Mouse (Mus musculus): ENCODE data around the gene Wnt2. TPM values are rescaled to one million over a fixed set of nuclear protein-coding genes. Genes with fewer than 3 reads are reported as not detected.

Wnt2 gene
- not detected for polyA plus RNA-seq (2017; shearing (Covaris generic))

DNA sequence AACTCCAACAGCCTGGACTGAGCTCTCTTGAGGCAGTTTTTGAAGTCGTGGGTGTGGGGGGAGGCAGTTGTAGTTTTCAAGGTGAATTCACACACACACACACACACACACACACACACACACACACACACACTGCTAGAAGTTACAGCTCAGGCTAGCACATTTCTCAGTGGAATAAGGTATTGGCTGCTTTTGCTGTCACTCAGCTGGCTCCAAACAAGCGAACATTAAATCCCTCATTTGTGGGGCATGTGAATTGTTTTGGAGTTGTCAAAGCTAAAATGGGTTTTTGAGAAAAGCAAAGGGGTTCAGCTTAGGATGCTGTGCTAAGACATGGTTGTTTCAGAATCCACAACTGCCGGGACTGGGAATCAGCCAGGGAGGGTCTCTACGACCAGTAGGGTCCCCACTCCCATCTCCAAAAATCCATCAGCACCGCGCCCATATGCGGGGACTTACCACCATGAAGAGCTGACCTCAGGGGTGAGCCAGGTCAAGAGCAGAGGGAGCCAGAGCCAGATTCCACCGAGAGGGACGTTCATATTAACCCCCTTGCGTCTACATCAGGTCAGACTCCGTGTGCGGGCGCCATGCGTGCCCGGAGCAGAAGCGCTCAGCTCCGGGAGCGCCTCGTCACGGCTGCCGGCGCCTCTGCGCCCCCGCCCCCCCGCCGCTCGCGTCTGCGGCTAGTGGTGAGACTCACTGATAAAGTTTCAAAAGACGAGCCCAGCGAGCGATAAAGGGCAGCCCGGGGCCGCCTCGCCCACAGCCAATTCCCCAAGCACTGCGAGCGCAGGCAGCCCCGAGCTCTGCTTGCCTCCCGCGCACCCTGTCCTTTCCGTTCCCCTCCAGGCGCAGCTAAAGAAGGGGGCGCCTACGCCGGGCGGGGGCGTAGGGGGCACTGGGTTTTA, at the start of gene Wnt2:
Gene Wnt2 (minus strand): TSS at position 840 of the 911 bp plus-strand sequence.
- no peak for ATAC-seq

DNA sequence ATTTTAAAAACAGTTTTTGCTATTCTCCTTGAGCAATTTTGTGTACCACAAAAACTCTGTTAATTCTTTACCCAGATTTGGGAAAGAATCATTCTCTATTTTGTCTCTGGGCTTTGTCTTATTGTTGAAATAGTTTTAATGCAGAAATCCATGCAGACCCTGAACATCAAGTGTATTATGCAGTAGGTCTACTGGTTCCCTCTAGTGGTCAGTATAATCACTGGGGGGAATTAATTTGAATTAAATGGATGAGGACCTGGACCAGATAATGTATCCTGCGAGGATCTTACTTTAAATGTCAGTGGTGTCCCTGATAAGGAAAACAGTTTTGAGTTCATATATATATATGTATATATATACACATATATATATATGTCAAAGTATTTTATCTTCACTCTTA, 48.2 kb upstream of the Wnt2 start:
- no peak for ATAC-seq

GRCm38 (mm10) chr6:18076986-18077385, 46.6 kb upstream of the Wnt2 start:
- no peak for ATAC-seq

DNA sequence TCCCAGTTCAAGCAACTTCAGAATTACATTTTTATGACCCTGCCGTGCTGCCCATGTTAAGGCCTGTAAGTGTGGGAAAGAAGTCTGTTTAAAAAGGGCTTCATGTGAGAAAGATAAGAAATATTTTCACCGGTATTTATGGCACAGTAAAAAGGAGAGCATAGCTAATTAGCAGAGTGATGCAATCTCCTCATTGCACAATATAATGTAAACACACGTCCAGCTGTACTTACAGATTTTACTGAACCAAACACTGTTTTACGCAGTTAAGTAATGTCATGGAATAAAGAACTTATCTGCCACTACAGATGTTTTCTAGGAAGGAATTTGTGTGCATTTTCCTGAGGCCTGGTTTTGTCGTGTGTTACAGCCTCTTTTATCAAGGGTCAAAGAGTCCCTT, 46.2 kb upstream of the Wnt2 start:
- no peak for ATAC-seq

DNA sequence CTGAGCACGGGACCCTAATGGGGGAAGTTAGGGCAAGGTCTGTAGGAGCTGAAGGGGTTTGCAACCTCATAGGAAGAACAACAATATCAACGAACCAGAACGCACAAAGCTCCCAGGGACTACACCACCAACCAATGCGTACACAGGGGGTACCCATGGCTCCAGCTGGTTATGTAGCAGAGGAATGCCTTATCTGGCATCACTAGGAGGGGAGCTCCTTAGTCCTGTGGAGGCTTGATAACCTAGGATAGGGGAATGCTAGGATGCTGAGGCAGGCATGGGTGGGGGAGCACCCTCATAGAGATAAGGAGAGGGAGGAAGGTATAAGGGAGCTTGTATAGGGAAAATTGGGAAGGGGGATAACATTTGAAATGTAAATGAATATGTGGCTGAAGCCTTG, 27.5 kb upstream of the Wnt2 start:
- no peak for ATAC-seq

DNA sequence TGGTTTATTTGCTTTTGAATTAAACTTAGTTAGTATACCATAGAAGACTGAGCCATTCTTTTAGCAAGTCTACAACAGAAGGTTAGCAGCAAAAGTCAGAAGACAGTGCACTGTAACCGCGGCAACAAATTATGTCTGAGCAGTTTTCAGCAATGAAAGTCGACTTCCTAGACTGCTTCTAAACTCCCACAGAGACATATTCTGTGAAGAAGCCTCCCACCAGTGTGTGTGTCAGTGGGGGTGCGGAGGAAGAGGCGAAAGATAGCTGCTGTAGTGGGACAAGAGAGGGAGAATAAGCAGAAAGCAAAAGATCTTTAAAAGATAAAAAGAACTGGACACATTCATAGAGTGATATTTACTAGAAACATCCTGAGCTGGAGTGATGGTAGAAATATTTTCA, 21.3 kb upstream of the Wnt2 start:
- ATAC-seq = no peak

GRCm38 (mm10) chr6:18044299-18044698, 13.9 kb upstream of the Wnt2 start:
- no peak for ATAC-seq

GRCm38 (mm10) chr6:18043172-18043571, 12.8 kb upstream of the Wnt2 start:
- ATAC-seq = no peak

DNA sequence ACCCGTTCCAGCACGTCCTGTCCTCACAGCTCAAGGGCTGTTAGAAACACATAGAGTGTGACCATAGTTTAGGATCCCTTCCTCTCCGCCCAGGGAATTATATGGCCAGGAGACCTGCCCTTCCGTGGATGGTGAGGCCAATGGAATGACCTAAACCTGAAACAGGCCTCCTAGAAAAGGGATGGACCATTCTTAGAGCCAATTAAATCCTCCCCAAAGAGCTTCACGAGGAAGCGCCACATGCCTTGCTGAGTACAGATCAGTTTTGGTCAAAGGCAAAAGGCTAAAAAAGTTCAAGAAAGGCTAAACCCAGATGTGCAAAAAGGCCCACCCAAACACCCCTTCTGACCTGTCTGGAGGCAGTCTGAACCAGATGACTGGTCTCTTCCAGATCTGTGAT, 1.9 kb upstream of the Wnt2 start:
- ATAC-seq = no peak

GRCm38 (mm10) chr6:18031509-18032010, 1.2 kb upstream of the Wnt2 start:
- no peak for ATAC-seq

DNA sequence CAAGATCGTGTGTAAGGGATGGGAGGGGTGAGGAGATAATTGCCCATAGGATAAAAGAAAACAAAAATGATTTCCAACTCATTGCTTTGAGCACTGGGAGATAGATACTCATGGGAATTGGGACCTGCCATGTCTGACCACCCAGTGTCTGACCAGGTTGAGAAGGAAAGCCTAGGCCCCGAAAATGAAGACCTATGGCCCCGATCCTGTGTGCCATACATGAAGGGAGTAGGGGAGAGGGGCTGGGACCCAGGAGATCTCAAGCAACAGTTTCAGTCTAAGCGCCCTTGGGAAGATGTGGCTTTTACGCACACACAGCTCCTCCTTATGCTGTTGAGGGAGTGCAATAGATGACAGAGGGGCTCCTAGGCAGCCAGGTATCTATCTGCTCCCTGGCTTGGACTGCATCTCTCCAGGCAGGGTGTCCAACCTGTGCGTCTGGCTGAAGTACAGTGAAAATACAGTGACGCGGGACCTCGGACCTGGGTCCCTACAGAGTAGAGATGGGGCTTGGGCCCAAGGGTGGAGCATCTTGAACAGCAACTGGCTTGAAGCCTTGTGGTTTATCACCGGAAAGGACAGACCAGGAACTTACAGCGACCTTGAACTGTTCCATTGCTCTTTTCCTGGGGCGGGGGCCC, 603 bp upstream of the Wnt2 start:
- ATAC-seq = no peak

GRCm38 (mm10) chr6:18024133-18024794, 6.1 kb downstream of the Wnt2 start:
- no peak for ATAC-seq

DNA sequence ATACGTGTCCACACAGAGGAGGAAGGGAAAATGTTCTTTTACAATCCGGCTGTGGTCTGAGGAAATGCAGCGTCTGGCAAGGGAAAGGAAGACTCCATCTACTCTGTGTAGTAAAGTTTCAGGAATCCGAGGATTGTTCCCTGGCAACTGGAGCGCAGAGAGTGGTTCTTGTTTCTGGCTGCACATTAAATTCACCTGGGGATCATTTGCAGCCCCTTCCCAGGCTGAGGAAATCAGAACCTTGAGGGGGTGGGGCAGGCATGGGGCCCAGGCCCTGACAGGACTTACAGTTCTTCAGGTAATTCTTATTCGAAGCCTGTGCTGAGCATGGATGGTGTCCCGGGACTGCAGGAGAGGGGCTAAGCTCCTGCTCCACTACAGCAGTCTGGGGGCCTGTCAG, 17.0 kb downstream of the Wnt2 start:
- no peak for ATAC-seq

- ATAC-seq = no peak
These were observed 23.0 kb downstream of the Wnt2 start for GRCm38 (mm10) chr6:18007356-18007755.

- ATAC-seq = no peak
These were observed 28.3 kb downstream of the Wnt2 start for GRCm38 (mm10) chr6:18002065-18002464.

- ATAC-seq = no peak
These were observed 31.9 kb downstream of the Wnt2 start for GRCm38 (mm10) chr6:17998497-17998896.

DNA sequence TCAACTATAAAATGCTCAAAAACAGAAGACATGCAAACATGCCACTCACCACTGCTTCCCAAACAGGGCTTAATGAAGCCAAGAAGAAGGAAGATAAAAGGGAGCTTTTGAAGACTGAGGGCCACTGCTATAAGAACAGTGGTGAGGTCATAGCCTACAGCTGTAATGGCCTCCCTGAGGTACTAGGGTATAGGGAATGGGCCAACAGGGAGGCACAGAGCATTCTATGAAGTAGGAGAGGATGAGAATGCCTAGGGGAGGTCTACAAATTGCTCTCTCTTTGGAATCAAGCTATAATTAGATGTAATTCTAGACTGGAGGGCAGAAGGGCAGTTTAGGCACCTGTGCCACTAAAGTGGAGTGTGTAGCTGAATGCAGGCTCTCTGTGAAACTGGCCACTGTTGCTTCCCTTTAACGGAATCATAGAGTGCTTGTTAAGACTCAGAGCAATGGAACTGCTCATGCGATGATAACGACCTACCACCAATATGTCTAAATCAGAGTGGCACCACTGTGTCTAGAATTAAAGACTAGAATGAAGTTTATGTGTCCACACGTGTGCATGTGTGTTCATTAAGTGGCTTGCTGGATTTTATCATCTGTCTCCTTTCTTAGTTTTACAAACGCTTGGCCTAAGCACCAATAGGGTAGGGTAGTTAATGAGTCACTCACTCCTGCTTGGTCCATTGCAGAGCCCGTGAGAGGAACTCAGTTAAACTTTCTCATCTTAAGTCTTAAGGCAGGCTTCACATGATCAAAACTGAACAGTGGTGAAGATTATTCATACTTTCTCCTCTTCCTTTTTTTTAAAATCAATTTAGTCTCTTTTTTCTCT, 35.2 kb downstream of the Wnt2 start:
- no peak for ATAC-seq

DNA sequence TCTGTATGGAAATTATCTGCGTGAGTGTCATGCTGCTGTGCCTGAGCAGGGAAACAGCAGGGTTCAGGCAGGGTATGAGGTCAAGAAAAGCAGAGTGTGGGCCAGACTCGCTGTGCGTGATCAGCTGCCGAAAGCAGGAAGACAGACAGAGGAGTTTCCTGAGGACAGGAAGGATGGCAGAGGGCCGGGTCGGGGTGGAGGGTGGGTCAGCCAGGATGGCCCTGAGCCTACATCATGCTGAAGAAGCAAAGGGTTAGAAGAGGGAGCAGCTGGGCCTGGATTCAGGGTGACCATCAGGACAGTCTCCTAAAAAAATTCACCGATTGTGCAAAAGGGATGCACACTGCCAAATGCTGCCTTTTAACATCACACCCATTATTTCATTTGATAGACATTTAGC, 38.8 kb downstream of the Wnt2 start:
- ATAC-seq = no peak

- ATAC-seq = no peak
These were observed 40.0 kb downstream of the Wnt2 start for GRCm38 (mm10) chr6:17990173-17991028.

GRCm38 (mm10) chr6:17979361-17979760, 51.0 kb downstream of the Wnt2 start:
- ATAC-seq = no peak

DNA sequence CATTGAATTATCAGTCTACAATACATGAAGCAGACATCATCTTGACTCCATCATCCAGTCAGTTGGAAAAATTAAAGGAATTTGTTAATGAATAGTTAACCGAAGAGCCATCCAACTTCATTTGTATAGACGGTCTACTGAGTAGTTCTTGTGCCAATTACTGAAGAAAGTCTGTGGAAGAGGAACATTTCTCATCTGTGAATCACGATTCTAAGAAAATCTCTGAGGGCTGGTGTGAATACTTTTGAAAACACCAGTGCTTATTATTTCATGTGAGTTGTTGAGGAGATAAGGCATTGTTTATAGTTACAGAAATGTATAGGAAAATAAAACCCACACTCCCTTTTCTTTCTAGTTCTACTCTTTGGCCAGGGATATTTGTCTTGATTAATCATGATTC, 51.5 kb downstream of the Wnt2 start:
- no peak for ATAC-seq

Data from inflammation-experienced regulatory T-cells, adult 6 months (primary cell).